ENCODE assay signal across 20 mouse cellular contexts in genomic region chr7:96663336-96663735, GRCm38 (mm10).
DNase-seq lines count a peak whose midpoint lies in the region; ATAC-seq lines count a peak whose summit lies in the region.
"Had no signal": no experiment of that assay in that cellular context is flagged by ENCODE, and none has a peak within 500 bp of the region (broad histone marks: within the 10 kb centered on the region; RNA-seq: fewer than 3 reads in every experiment).

No protein-coding gene starts in this region.

- peaks cover 34% of the 10 kb centered on the region for H3K4me1 ChIP-seq in forebrain, embryonic 15.5 days
- H3K4me1 ChIP-seq in forebrain, embryonic 11.5 days (replicated peaks; ENCODE audit: control insufficient read depth, insufficient read depth, low read length) = peaks cover 23% of the 10 kb centered on the region
- H3K4me1 ChIP-seq in midbrain, embryonic 10.5 days = peaks cover 76% of the 10 kb centered on the region
- H3K4me1 ChIP-seq in midbrain, embryonic 16.5 days (ENCODE audit: control insufficient read depth, insufficient read depth, low read length) = peaks cover 2% of the 10 kb centered on the region; the same call in 1 of the 2 replicates
- H3K4me1 ChIP-seq in embryonic facial prominence, embryonic 13.5 days = peaks cover 77% of the 10 kb centered on the region
- peaks cover 22% of the 10 kb centered on the region for H3K4me1 ChIP-seq in neural tube, embryonic 15.5 days

- no peaks in the 10 kb centered on the region for H3K9me3 ChIP-seq in forebrain, embryonic 15.5 days
- H3K9me3 ChIP-seq in forebrain, embryonic 11.5 days (ENCODE audit: control insufficient read depth, low read length) = no peaks in the 10 kb centered on the region
- H3K9me3 ChIP-seq in midbrain, embryonic 10.5 days (replicated peaks) = no peaks in the 10 kb centered on the region
- H3K9me3 ChIP-seq in midbrain, embryonic 16.5 days (replicated peaks; ENCODE audit: control insufficient read depth, low read length, poor library complexity, severe bottlenecking) = no peaks in the 10 kb centered on the region
- H3K9me3 ChIP-seq in embryonic facial prominence, embryonic 13.5 days = no peaks in the 10 kb centered on the region
- no peaks in the 10 kb centered on the region for H3K9me3 ChIP-seq in neural tube, embryonic 15.5 days (replicated peaks)
- H3K9me3 ChIP-seq: heart, embryonic 15.5 days had no signal

- no peaks in the 10 kb centered on the region for H3K36me3 ChIP-seq in forebrain, embryonic 15.5 days
- no peaks in the 10 kb centered on the region for H3K36me3 ChIP-seq in forebrain, embryonic 11.5 days (ENCODE audit: control insufficient read depth, insufficient read depth, low read length)
- H3K36me3 ChIP-seq in midbrain, embryonic 10.5 days = 0 out of 2 replicates have a peak, but pooled peaks cover 2% of the 10 kb centered on the region
- H3K36me3 ChIP-seq in midbrain, embryonic 16.5 days (ENCODE audit: control insufficient read depth, insufficient read depth, low read length) = no peaks in the 10 kb centered on the region
- H3K36me3 ChIP-seq in embryonic facial prominence, embryonic 13.5 days = no peaks in the 10 kb centered on the region
- no peaks in the 10 kb centered on the region for H3K36me3 ChIP-seq in neural tube, embryonic 15.5 days
- H3K36me3 ChIP-seq: heart, embryonic 15.5 days had no signal

- WGBS in forebrain, embryonic 15.5 days = 61% methylated on average over 7 of the region's 7 CpGs
- WGBS in forebrain, embryonic 11.5 days = 83% methylated on average over 7 of the region's 7 CpGs
- 78% methylated on average over 7 of the region's 7 CpGs for WGBS in midbrain, embryonic 10.5 days
- WGBS in midbrain, embryonic 16.5 days = 71% methylated on average over 7 of the region's 7 CpGs
- WGBS in embryonic facial prominence, embryonic 13.5 days = 65% methylated on average over 7 of the region's 7 CpGs
- 57% methylated on average over 7 of the region's 7 CpGs for WGBS in neural tube, embryonic 15.5 days

- no peak for DNase-seq in forebrain, embryonic 11.5 days (ENCODE audit: low spot score)
- no peak for DNase-seq in midbrain, embryonic 10.5 days (ENCODE audit: low spot score)
- no peak for DNase-seq in adrenal gland, adult 2 months
- DNase-seq in adrenal gland, adult 18-20 months (ENCODE audit: low spot score in 2 of 2) = no peak
- DNase-seq: B cell, adult 2 months; cerebellum, postnatal 25 days; embryo, embryonic 11 days; heart, postnatal 4 days; kidney, postnatal 4 days; right cerebral cortex, postnatal 4 days; thymus, postnatal 4 days had no signal

- ATAC-seq in forebrain, embryonic 15.5 days (replicated peaks) = no peak
- ATAC-seq in forebrain, embryonic 11.5 days (replicated peaks; ENCODE audit: low FRiP score) = no peak
- ATAC-seq in midbrain, embryonic 16.5 days = no peak
- ATAC-seq in embryonic facial prominence, embryonic 13.5 days (ENCODE audit: insufficient number of reproducible peaks, insufficient read depth, low FRiP score, low TSS enrichment, low read depth) = no peak
- 0 out of 2 replicates have a peak, but pooled peaks have one; percentile 45 for ATAC-seq in neural tube, embryonic 15.5 days (ENCODE audit: low FRiP score)
- ATAC-seq: intestine, embryonic 16.5 days had no signal

- no peak overlapping the region for H3K4me2 ChIP-seq in forebrain, embryonic 15.5 days (replicated peaks)
- H3K4me2 ChIP-seq in forebrain, embryonic 11.5 days (ENCODE audit: low read depth, low read length, severe bottlenecking) = no peak overlapping the region
- no peak overlapping the region for H3K4me2 ChIP-seq in midbrain, embryonic 16.5 days (ENCODE audit: low read length)
- H3K4me2 ChIP-seq in embryonic facial prominence, embryonic 13.5 days = no peak overlapping the region
- H3K4me2 ChIP-seq in neural tube, embryonic 15.5 days = no peak overlapping the region
- H3K4me2 ChIP-seq: heart, embryonic 15.5 days; midbrain, embryonic 11.5 days had no signal

- no peak overlapping the region for H3K4me3 ChIP-seq in forebrain, embryonic 15.5 days
- no peak overlapping the region for H3K4me3 ChIP-seq in forebrain, embryonic 11.5 days (ENCODE audit: low read depth, low read length)
- H3K4me3 ChIP-seq in midbrain, embryonic 10.5 days = no peak overlapping the region
- H3K4me3 ChIP-seq in midbrain, embryonic 16.5 days (ENCODE audit: low read depth, low read length) = no peak overlapping the region
- H3K4me3 ChIP-seq in embryonic facial prominence, embryonic 13.5 days = no peak overlapping the region
- no peak overlapping the region for H3K4me3 ChIP-seq in neural tube, embryonic 15.5 days (replicated peaks)
- H3K4me3 ChIP-seq: heart, embryonic 15.5 days had no signal

- H3K9ac ChIP-seq in forebrain, embryonic 15.5 days (replicated peaks) = no peak overlapping the region
- no peak overlapping the region for H3K9ac ChIP-seq in forebrain, embryonic 11.5 days (ENCODE audit: low read length)
- H3K9ac ChIP-seq in midbrain, embryonic 16.5 days (ENCODE audit: low read depth, low read length) = no peak overlapping the region
- no peak overlapping the region for H3K9ac ChIP-seq in embryonic facial prominence, embryonic 13.5 days
- H3K9ac ChIP-seq in neural tube, embryonic 15.5 days (replicated peaks) = no peak overlapping the region
- H3K9ac ChIP-seq: heart, embryonic 15.5 days; liver, embryonic 14.5 days had no signal

- no peaks in the 10 kb centered on the region for H3K27me3 ChIP-seq in forebrain, embryonic 15.5 days
- H3K27me3 ChIP-seq in forebrain, embryonic 11.5 days (ENCODE audit: control insufficient read depth, insufficient read depth, low read length) = peaks cover 11% of the 10 kb centered on the region
- H3K27me3 ChIP-seq in midbrain, embryonic 10.5 days (ENCODE audit: low read depth, poor library complexity, severe bottlenecking) = peaks cover 90% of the 10 kb centered on the region
- no peaks in the 10 kb centered on the region for H3K27me3 ChIP-seq in midbrain, embryonic 16.5 days (ENCODE audit: control insufficient read depth, insufficient read depth, low read depth, low read length)
- no peaks in the 10 kb centered on the region for H3K27me3 ChIP-seq in embryonic facial prominence, embryonic 13.5 days
- no peaks in the 10 kb centered on the region for H3K27me3 ChIP-seq in neural tube, embryonic 15.5 days (replicated peaks)

- H3K27ac ChIP-seq in forebrain, embryonic 15.5 days (replicated peaks) = peak overlapping the region; percentile 61
- no peak overlapping the region for H3K27ac ChIP-seq in forebrain, embryonic 11.5 days (ENCODE audit: low read depth, low read length)
- peak overlapping the region; percentile 69 for H3K27ac ChIP-seq in midbrain, embryonic 10.5 days (replicated peaks)
- H3K27ac ChIP-seq in midbrain, embryonic 16.5 days (ENCODE audit: low read length) = no peak overlapping the region
- H3K27ac ChIP-seq in embryonic facial prominence, embryonic 13.5 days = peak overlapping the region; percentile 16; the same call in 1 of the 2 replicates
- H3K27ac ChIP-seq in neural tube, embryonic 15.5 days (replicated peaks) = peak overlapping the region; percentile 34; the same call in 1 of the 2 replicates
- H3K27ac ChIP-seq: heart, embryonic 15.5 days; liver, embryonic 14.5 days; macrophage had no signal

Comparison
In these comparisons a context has a peak if more than half of its experiments do, and no peak if none do; other contexts are left out.
1. H3K27ac ChIP-seq: peak in forebrain, embryonic 15.5 days (single experiment), midbrain, embryonic 10.5 days (single experiment), embryonic facial prominence, embryonic 13.5 days (single experiment) and neural tube, embryonic 15.5 days (single experiment); none in forebrain, embryonic 11.5 days (single experiment) and midbrain, embryonic 16.5 days (single experiment).